Mouse (Mus musculus) left cerebral cortex, adult 6 months (tissue): ENCODE measurements around the gene Arhgap6. TPM values are rescaled to one million over a fixed set of nuclear protein-coding genes. Genes with fewer than 3 reads are reported as not detected.

ENCODE experiments used
- long read RNA-seq, 2 experiments: library from polyadenylated mRNA; unstranded; transcript quantifications; one replicate each; pipeline ENCODE4 v2.0.0; 2019 to 2020
- polyA plus RNA-seq: library from polyadenylated mRNA; unstranded; fragments of <200 nt; fragmentation: Nextera tagmentation; gene quantifications from 2 replicates; pipeline ENCODE4 v1.2.3, GENCODE M21; 2021

Gene Arhgap6
- 2.4 and 3.8 TPM in 2 replicates for polyA plus RNA-seq
- long read RNA-seq, experiment 1, full-length matches to known transcripts, result 13 of 28 reads
- long read RNA-seq, experiment 1, partial matches to known transcripts, result 10 of 28 reads
- long read RNA-seq, experiment 1, other reads (novel, unspliced or antisense), result 5 of 28 reads
- long read RNA-seq, experiment 2, full-length matches to known transcripts, result 1 of 8 reads
- long read RNA-seq, experiment 2, partial matches to known transcripts, result 6 of 8 reads
- long read RNA-seq, experiment 2, other reads (novel, unspliced or antisense), result 1 of 8 reads

DNA sequence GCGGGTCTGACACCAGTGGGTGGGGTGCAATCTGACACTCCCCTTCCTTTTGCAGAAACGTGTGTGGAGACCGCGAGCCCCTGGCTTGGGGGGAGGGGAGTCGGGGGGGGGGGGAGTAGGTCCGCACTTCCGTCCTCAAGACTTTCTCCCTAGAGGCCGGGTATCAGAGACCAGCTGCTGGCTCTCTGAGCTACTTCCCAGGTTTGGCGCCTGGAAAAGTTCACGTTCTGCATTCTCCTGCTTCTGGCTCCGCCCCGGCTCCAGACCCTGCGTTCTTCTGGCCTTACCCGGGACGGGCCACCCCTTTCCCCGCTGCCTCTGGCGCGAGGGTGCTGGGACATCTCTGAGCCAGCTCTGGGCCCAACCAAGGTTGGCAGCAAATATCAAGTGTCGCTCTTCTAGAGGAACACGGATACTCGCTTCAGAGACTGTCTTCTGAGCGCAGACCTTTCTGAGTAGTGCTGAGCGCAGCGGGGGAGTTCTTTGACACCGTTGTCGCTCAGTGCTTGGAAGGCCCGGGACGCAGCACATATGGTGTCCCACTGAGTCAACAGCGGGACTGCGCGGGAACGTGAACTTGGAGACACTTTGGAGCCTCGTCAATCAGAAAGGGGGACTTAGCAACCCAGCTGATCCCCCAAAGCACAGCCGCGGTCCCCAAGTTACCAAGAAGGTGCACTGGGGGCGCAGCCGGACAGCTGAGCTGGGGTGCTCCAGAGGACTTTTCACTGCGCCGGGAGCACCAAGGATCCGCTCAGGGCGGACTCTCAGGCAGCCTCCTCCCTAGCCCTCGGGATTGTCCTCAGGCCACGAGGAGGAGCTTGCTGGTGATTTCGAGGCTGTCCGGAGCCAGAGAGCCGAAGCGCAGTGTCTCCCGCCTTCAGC, at the start of gene Arhgap6:
Arhgap6 (plus strand) TSS at position 126 of the 885 bp plus-strand sequence.

DNA sequence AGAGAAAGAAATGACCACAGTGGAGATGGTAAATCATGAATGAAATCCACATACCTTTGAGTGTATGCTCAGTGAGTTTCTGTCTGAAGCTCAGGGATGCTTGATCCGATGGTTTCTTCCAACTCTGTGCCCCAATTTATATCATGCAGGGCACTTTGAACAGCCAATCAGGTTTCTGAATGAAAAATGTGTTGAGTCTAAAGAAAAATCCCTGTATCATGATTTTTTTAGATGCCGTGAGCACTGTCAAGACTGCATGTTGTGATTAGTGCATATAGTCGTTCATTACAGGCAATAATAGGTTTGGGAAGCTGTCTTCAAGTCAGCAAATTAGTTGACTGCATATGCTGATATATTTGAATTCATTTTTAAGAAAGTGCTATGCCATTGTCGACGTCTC, 392.2 kb downstream of the Arhgap6 start, which contains the start of gene Amelx:
Amelx (minus strand) TSS at position 101 of the 400 bp plus-strand sequence.

DNA sequence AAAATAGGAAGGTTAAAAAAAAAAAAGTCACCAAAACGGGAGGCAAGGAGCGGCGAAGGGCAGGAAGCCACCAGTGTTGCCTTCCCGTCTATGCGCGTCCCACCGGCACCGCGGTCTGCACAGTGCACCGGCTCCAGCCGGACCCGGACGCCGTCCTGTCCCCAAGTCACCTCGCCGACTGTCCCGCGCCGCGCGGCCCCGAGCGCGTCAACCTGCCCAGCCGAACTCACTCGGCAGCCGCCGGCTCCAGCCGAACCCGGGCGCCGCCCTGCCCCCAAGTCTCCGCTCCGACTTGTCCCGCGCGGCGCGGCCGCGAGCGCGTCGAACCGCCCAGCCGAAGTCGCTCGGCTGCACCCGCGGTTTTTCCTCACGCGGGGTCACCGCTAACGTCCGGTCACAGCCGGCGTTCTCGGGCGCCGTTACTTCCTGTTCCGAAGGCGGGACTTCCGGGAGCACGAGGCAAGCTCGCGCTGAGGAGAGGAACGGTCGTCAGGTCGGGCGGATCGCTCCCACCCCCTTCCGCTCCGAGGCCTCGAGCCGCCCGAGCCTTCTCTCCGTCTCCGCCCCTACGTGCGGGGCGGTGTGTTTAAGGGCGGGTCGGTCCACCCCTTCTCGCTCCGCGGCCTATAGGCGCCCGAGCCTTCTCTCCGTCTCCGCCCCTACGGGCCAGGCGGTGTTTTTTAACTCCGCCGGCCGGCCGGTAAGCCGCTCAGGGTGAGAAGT, 525.2 kb downstream of the Arhgap6 start, which contains the start of gene Hccs:
Hccs (minus strand) TSS at position 428 of the 723 bp plus-strand sequence.

Other genes with a start within 250 kb of the Arhgap6 start
- 6.7 and 6.9 TPM in 2 replicates for gene Frmpd4, start 217.9 kb upstream of the Arhgap6 start, polyA plus RNA-seq
- 12.1 and 13.1 TPM in 2 replicates for gene Msl3, start 121.2 kb upstream of the Arhgap6 start, polyA plus RNA-seq